Mouse (Mus musculus): ENCODE measurements around the gene Tac2. TPM values are rescaled to one million over a fixed set of nuclear protein-coding genes. Genes with fewer than 3 reads are reported as not detected.

The Tac2 gene
- not detected for total RNA-seq (2021)
- long read RNA-seq, experiment 1, result 0 reads
- long read RNA-seq, experiment 2, result 0 reads

DNA sequence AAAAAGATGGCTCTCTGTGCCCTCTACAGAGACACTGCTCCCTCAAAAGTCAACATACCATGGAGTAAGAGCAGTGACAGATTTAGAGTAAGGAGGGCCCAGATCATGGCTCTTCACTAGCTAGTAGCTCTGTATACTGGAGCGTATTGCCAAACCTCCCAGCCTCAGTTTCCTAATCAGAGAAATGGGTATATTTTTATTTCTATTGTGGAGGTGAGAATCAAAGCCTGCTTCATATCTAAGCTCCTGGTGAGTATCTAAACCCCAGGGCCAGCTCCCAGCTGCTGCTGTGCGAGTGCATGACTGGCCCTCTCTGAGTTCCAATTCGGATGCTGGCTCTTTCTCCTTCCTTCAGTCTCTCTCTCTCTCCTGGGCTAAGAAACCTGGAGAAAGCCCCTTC is at the start of gene Tac2:
Gene Tac2, plus strand, starts transcription at position 301 of the 400 bp plus-strand sequence.
- DNase-seq, result no peak
- intact Hi-C loops (cut with DNase I; ENCODE audit: low total_unique reads), result no loop called here

DNA sequence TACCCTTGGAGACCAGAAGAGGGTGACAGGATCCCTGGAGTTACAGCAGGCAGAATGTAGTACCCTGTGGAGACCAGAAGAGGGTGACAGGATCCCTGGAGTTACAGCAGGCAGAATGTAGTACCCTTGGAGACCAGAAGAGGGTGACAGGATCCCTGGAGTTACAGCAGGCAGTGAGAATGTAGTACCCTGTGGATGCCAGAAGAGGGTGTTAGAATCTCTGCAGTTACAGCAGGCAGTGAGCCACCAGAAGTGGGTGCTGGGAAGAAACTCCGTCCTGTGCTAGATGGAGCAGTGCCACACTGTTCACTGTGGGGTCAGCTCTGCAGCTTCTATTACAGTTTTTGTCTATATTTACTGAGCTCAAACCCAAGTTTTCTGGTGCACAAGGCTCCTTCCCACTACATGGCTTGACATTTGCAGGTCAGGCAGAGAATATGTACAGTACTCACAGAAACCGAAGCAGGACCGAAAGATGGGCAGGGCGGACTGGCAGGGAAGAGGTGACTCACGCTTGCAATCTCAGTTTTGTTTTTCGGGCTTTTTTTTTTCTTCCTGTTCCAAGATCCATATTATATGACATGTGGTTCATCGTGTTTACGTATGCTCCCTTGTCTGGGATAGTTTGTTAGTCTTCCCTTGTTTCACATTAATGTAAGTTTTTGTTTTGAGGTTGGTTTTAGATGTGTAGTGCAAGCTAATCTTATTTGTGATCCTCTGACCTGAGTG is 49.3 kb upstream of the Tac2 start:
- intact Hi-C loops (cut with DNase I; ENCODE audit: low total_unique reads), result no loop called here
- peak; percentile 80 for DNase-seq

DNA sequence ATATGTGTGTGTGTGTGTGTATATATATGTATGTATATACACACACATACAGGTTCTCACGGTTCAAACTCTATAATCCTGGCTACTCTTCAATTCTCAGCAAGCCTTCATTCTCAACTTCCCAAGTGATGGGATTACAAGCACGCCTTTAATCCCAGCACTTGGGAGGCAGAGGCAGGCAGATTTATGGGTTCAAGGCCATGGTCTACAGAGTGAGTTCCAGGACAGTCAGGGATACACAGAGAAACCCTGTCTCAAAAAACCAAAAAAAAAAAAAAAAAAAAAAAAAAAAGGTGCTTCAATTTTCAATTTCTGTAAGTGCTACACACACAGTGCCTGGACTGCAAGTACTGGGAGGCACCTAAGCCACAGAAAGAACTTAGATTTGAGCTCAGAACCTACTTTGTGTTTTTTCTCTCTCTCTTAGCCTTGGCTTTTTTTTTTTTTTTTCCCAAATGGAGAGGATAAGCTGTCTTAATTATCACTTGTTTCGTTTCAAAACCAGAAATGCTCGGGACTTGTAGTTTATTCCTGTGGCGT is 48.3 kb upstream of the Tac2 start:
- no peak for DNase-seq
- intact Hi-C loops (cut with DNase I; ENCODE audit: low total_unique reads), result no loop called here

DNA sequence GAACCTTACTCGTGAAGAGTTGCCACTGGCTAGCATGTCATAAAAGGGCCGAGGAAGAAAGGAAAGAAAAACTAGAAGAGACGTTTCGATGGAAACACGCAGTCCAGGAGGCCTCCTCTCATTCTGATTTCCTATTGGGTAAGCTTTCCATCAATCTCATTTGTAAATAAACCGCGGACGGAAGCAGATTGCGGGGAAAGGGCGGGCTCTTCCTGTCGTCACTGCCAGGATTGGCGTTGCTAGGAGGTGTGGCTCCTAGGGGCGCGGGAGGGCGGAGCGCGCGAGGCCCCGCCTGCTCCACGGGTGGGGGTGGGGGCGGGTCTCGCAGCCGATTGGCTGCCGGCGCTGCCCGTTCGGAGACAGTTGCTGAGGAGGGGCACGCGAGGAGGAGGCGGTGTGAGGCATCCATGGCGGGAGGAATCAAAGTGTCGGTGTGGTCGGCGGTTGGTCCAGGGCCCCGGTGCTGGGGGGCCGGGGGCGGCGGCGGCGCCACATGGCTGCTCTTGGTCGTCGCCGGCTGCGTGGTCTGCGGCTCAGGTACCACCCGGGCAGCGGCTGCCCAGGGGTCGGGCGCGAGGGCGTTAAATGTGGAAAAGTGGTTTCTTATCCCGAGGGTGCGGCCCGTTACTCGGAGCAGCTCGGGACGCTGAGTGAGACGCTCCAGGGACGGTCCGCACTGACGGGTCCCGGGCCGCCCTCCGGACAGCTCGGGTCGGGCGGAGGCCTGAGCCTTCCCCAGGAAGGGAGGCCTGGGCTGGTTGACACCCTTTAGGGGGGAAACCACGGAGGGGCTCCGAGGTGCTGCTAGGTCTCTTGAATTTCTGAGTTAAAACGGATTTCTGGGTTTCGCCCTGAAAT is 47.4 kb upstream of the Tac2 start:
- intact Hi-C loops (cut with DNase I; ENCODE audit: low total_unique reads), result no loop called here
- DNase-seq, result peak; percentile 94

DNA sequence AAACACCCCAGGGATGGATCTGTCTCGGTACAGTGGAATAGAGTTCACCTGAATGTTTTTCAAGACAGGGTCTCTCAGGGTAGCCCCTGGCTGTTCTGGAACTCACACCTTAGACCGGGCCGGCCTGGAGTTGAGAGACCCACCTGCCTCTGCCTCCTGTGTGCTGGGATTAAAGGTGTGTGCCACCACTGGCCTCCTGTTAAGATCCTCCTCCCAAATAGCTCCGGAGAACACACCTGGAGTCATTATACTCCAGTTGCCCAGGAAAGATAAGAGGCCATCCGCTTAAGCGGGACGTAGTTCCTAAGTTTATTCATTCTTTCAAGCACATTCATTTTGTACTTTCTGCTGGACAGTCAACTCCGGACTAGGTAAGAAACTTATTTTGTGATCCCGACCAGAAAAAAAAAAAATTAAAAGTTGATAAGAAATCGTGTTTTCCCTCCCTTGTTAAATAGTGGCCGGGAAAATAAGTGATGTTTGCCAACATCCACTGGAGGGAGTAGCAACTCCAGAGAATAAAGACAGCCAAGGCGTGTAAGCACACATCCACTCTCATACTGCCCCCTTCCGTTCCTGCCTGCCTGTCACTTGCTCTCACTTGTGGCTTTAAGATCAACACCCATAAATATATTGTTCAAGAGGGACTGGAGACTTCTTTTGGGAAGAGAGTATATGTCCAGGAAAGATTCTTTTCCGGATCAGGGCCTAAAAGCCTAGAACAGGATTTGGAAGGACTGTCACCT is 46.5 kb upstream of the Tac2 start:
- DNase-seq, result peak; percentile 50
- intact Hi-C loops (cut with DNase I; ENCODE audit: low total_unique reads), result no loop called here

DNA sequence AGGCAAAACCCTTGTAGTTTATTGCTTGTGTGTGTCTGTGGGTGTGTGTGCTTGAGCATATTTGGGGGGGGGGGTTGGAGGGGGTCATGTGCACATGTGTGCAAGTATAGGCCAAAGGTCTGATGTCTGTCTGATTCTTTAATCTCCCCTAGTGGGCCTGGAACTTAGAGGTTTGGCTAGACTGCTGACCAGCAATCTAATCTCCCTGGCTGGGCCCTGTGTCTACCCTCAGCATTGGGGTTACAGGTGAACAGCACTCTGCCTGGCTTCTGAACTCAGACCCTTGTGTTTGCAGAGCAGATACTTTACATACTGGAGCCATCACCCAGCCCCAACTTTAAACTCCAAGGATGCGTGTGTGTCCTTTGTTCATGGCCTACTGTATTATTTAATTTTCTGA is 45.1 kb upstream of the Tac2 start:
- intact Hi-C loops (cut with DNase I; ENCODE audit: low total_unique reads), result no loop called here
- no peak for DNase-seq

DNA sequence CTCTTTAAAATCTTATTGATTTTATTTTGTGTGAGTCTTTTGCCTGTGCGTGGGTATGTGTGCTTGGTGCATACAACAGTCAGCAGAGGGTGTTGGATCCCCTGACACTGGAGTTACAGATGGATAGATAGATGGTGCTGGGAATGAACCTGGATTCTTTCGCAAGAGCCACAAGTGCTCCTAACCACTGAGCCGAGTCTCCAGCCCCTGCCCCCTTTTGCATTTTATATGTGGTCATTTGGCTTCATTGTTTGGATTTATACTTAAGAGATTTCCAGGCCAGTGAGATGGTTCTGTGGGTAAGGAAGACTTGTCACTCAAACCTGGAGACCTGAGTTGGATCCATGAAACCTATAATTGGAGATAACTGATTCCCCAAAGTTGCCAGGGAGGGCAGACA is 44.4 kb upstream of the Tac2 start:
- intact Hi-C loops (cut with DNase I; ENCODE audit: low total_unique reads), result no loop called here
- no peak for DNase-seq

DNA sequence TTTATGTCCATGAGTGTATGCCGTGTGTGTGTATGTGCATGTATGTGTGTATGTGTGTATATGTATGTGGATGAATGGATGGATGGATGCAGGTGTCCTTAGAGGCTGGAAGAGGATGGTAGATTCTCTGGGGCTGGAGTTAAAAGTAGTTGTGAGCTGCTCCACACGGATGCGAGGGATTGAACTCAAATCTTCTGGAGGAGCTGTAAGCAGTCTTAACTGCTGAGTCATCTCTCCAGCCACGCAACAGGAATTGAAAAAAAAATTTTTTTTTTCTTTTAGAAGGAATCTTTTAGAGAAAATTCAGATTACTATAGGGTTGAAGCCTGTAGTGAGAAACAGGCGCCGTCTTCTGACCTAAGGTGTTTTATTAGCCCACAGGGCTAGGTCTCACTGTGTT is 41.4 kb upstream of the Tac2 start:
- intact Hi-C loops (cut with DNase I; ENCODE audit: low total_unique reads), result no loop called here

DNA sequence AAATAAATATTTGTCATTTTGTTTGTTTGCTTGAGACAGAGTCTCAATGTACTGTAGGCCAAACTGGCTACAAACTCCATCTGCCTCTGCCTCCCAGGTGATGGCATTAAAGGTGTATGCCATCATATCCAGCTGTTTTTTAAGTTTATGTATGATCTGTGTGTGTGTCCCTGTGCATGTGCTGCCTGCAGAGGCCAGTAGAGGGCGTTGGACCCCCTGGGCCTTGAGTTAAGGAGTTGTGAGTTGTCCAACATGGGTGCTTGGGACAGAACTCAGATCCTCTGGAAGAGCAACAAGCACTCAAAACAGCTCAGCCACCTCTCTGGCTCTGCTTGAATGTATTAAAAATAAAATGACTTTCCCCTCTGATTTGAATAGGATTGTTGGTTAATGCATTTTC is 33.2 kb upstream of the Tac2 start:
- intact Hi-C loops (cut with DNase I; ENCODE audit: low total_unique reads), result loop anchor here (10.0 kb wide), 1 partner anchor 244 kb away; no protein-coding TSS in a partner anchor
- DNase-seq, result no peak

More for the DNA sequence above, 41.4 kb upstream of the Tac2 start:
- DNase-seq, result no peak

DNA sequence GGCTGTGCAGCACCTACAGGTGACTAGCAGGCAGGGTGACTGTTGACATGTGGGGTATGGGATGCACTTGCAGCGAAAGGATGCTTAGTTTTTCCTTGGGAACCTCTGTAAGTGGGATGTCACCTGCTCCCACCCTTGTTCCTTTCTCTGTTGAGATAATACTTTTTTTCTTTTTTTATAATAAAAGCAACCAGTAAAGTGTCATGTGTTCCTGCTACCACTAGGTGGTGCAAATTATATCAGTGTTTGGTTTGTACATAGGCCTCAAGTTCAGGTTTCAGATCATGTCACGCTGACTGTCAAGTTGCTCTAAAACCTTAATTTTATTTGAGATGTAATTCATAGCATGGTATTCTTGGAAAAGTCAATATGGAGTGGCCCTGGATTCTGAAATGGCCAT is 29.6 kb upstream of the Tac2 start:
- intact Hi-C loops (cut with DNase I; ENCODE audit: low total_unique reads), result loop anchor here (5.0 to 10.0 kb wide), 2 partner anchors 38 to 240 kb away; no protein-coding TSS in a partner anchor
- DNase-seq, result no peak

DNA sequence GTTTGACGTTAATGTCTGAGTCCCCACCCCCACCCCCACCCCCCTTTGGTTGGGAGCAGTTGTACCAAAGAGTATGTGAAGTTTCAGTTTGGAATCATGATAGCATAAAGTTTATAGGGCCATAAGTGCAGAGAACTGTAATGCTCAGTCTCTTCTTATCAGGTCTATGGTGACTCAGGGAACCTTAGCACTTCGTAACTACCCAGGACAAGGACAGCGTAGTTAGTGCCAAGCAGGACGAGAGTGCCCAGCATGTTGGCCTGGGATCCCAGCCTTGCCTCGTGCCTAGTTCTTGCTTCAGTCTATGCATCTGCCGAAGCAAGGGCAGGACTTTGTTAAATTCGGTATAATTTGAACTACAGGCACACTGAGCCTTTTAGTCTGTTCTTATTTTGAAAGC is 28.5 kb upstream of the Tac2 start:
- intact Hi-C loops (cut with DNase I; ENCODE audit: low total_unique reads), result loop anchor here (5.0 to 10.0 kb wide), 2 partner anchors 37 to 239 kb away; no protein-coding TSS in a partner anchor

DNA sequence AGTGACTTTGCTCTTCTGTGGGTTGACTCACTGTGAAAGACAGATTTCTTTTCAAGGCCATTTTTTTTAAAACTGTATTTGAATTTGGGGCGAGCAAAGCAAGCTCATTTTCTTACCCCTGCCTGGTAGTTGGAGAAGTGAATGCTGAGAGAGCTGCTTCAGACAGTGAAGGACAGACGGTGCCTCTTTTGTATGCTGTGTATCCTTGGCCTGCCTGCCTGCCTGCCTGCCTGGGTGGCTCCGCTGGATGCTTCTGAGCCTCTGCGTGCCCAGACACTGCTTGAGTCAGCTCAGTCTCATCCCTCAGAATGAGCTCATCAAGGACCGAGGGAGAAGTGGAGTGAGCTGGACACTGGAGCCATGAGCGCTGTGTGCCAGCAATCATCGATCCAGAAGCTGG is 25.3 kb upstream of the Tac2 start:
- intact Hi-C loops (cut with DNase I; ENCODE audit: low total_unique reads), result loop anchor here (5.0 to 10.0 kb wide), 2 partner anchors 33 to 236 kb away; no protein-coding TSS in a partner anchor

More for the DNA sequence above, 28.5 kb upstream of the Tac2 start:
- DNase-seq, result no peak

DNA sequence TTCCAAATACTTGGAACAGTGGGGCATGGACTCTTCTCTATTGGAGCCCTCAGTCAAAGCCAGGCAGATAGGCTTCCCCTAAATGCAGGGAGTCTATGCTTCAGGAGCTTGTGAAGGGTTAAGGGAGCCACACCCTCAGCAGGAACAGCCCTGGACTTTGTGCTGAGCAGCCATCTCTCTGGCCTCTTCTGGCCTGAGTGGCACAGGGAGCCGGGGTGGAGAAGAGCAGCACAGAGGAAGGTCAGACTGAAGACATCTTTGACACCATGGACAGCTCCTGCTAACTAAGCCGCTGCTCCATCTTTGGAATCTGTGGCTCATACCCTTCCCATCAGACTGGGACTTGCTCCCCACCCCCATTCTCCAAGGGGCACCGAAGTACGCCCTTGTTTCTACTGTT is 21.0 kb upstream of the Tac2 start:
- intact Hi-C loops (cut with DNase I; ENCODE audit: low total_unique reads), result no loop called here
- no peak for DNase-seq

More for the DNA sequence above, 25.3 kb upstream of the Tac2 start:
- DNase-seq, result no peak

DNA sequence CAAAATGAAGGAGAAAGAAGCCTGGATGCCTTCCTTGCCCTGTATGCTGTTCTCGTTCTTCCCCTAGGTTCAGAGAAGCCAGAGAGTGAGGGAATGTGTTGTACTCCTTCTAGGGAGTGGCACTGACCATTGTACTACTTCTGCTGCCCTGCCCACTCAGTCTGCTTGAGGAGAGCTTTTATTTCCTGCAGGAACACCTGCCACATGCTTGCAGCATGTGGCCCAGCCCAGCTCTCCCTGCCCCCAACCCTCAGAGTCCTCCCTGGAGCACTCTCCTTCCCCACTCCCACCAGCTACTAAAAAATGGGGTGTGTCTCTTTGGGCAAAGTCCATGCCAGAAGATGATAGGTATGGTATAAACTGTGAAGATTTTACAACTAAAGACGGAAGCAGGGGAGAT is 20.0 kb upstream of the Tac2 start:
- intact Hi-C loops (cut with DNase I; ENCODE audit: low total_unique reads), result no loop called here
- no peak for DNase-seq

DNA sequence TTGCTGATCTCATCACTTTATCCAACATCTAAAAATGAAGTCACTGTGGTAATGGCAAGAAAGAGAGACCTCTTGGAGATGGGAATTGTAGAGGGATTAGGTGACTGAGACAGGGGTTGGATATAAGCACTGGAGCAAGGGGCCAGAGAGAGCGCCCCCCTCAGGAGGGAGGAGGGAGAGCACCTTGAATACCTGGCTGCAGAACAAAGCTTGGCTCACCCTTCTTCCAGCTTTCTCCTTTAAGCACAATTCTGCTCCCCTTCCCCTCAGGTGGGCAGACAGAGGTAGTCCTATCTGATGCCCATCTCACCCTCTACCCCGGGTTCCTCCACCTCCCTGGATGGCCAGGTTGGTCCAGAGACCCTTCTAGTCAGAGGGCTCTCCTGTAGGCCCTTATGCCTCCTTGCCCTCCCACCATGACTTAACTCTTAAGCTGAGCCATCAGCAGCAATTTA is 19.5 kb upstream of the Tac2 start, which contains the start of gene Myo1a:
Gene Myo1a, plus strand, starts transcription at position 405 of the 455 bp plus-strand sequence.
- DNase-seq, result no peak
- intact Hi-C loops (cut with DNase I; ENCODE audit: low total_unique reads), result no loop called here

DNA sequence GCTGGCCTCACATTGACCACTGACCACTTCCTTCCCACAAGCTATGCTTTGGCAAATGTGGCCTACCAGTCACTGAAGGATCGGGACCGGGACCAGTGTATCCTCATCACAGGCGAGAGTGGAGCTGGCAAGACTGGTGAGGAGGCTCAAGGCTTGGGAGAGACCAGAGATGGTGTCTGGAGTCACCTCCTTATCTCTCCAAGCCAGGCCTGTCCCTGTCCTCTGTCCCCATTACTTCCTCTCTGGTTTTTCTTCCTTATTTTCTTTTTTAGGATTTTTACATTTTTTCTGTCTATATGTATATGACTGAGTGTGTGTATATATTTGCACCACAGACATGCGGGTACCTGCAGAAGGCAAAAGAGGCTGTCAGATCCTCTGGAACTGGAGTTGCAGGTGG is 18.5 kb upstream of the Tac2 start:
- intact Hi-C loops (cut with DNase I; ENCODE audit: low total_unique reads), result no loop called here

DNA sequence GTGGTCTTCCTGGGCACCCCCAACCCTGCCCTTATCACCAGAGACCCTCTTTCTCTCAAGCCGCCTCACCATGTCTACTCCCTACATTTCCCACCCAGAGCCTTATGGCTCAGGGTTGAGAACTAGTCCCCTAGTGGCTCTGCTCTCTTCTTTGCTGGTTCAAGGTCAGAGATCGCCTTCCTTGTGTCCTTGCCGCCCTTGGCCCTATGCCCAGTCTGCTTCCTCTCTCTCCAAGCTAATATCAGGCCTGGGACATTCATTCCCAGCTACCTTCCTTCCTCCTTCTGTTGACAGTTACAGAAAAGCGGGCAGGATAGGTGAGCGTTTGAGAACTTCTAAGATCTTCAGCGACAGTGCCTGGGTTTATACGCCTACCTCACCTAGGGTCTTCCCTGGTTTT is 16.6 kb upstream of the Tac2 start:
- intact Hi-C loops (cut with DNase I; ENCODE audit: low total_unique reads), result no loop called here
- DNase-seq, result no peak

More for the DNA sequence above, 18.5 kb upstream of the Tac2 start:
- no peak for DNase-seq

DNA sequence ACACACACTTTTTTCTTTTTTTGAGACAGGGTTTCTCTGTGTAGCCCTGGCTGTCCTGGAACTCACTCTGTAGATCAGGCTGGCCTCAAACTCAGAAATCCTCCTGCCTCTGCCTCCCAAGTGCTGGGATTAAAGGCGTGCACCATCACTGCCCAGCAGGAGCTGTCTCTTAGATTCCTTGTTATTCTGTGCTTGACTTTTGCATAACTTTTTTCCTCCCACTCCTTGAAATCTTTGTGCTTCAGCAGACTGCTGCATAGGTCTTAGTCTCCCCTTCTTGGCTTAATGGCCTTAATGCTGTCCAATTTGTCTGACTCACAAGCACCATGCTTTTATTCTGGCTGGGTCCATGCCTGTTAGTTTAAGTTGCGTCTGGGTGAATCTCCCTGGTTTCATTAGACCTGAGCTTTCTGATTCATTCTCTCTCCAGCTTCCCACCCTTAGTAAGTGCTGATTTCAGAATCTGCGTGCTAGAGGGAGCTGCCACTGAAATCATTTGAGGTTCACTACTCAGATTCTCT is 15.4 kb upstream of the Tac2 start:
- no peak for DNase-seq
- intact Hi-C loops (cut with DNase I; ENCODE audit: low total_unique reads), result no loop called here

DNA sequence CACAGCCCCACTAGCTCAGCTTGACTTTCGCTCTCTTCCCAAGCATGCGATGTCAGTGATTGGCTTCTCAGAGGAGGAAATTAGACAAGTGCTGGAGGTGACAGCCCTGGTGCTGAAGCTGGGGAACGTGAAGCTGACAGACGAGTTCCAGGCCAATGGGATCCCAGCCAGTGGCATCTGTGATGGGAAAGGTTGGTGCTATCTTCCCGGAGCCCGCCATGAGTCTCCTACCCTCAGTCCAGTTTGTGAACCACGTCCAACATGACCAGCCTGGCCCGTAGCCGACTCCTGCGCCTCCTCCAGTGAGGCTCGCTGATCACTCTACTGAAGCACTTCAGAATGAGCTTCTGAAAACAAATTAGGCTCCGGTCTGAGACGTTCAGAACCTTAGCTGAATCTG is 13.9 kb upstream of the Tac2 start:
- DNase-seq, result no peak
- intact Hi-C loops (cut with DNase I; ENCODE audit: low total_unique reads), result no loop called here

Measured in gastrocnemius, postnatal 14 days (tissue).